Mouse (Mus musculus) heart, postnatal 0 days (tissue): ENCODE measurements around the gene Kpna6.

Experiments used
- CTCF ChIP-seq: IDR thresholded peaks from 2 replicates; pipeline ENCODE4 v1.5.1; 2016; ENCODE audit warnings: antibody characterized with exemption, control low read depth, low read depth
- EP300 ChIP-seq: IDR thresholded peaks from 2 replicates; pipeline ENCODE4 v1.6.1; 2016; ENCODE audit warnings: antibody characterized with exemption, low read depth

DNA sequence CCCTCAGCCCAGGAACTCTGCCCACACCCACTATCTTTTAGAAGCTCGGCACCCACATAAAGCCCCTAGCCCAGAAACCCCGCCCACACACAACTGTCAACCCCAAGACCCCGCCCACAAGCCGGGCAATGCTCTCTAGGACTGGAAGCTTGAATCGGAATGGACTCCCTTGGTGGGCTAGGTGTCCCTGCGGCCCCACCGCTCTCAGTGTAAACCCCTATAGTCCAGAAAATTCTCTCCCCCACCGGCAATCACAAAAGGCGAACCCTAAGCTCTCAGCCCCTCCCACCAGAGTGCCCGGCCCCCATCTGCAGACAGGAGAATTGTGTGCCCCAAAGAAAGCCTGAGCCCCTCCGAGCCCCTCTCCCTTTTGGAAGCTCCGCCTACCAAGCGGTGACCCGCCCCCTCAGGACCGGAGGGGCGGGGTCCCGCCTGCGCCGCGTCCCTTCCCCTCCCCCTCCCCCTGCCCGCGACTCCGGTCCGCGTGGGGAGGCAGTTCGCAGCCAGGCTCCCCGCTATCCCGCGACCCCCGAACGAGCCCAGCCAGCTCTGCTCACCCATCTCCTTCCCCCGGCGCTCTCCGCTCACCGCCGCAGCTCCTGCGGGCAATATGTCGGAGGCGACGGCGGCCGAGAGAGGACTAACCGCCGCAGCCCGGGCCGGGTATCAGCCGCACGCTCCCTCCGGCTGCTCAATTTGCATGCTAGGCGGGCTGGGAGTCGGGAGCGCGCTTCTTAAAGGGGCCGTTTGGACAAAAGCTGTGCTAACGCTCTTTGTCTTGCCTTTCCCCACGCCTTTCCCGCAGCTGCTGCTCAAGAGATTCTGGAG is 23.8 kb upstream of the Kpna6 start, which contains the start of gene Tmem39b:
- TF ChIP-seq CTCF (no peak), EP300 (peak; percentile 74; the same call in 1 of the 2 replicates)
